Mouse (Mus musculus): ENCODE measurements at regions not wholly inside any gene's neighbourhood (a gene's known extent, or its start where the extent isn't known, plus 50 kb on each side); places are given as distances from the start of the nearest gene placed in this dataset.

- TF ChIP-seq CTCF (IDR thresholded peaks at IDR 0.05; ENCODE audit: low read depth, low read length): no peak
- TF ChIP-seq POLR2A (IDR thresholded peaks at IDR 0.05; ENCODE audit: insufficient read depth, low read length): no peak
These were observed 179.4 kb upstream of the Nectin1 start for GRCm38 (mm10) chr9:43564239-43564906.
